Mouse (Mus musculus) heart, embryonic 10.5 days (tissue): ENCODE results near the gene Vmp1. TPM values are rescaled to one million over a fixed set of nuclear protein-coding genes. Genes with fewer than 3 reads are reported as not detected.

Experiments used
- DNase-seq: peaks from one replicate; pipeline ENCODE4 v3.0.0-alpha.2; 2017; ENCODE audit warnings: low spot score
- H3K27ac ChIP-seq: fragments of 300-500 bp; sonication (generic); 2 replicates; pipeline ENCODE4 v1.5.1; 2016; ENCODE audit warnings: mild to moderate bottlenecking
- H3K27me3 ChIP-seq: fragments of 300-500 bp; sonication (generic); 2 replicates; pipeline ENCODE4 v1.6.1; 2016; ENCODE audit warnings: mild to moderate bottlenecking; ENCODE audit not compliant: poor library complexity, insufficient read depth, severe bottlenecking
- H3K36me3 ChIP-seq: fragments of 300-500 bp; sonication (generic); 2 replicates; pipeline ENCODE4 v1.6.1; 2016; ENCODE audit warnings: mild to moderate bottlenecking, moderate library complexity
- H3K4me1 ChIP-seq: fragments of 300-500 bp; sonication (generic); 2 replicates; pipeline ENCODE4 v1.6.1; 2016; ENCODE audit warnings: mild to moderate bottlenecking
- H3K4me3 ChIP-seq: fragments of 300-500 bp; sonication (generic); 2 replicates; pipeline ENCODE4 v1.5.1; 2016; ENCODE audit warnings: mild to moderate bottlenecking, moderate library complexity
- H3K9me3 ChIP-seq: fragments of 300-500 bp; sonication (generic); 2 replicates; pipeline ENCODE4 v1.6.1; 2016; ENCODE audit warnings: mild to moderate bottlenecking, moderate library complexity
- WGBS: fragments of 180-500 bp; shearing (Covaris S2); methylation state at CpG from one replicate; pipeline ENCODE4 v1.1.7; 2016; 5-methylcytosine and 5-hydroxymethylcytosine counted together
- polyA plus RNA-seq: library from polyadenylated mRNA; unstranded; fragments of >200 nt; fragmentation: Nextera tagmentation; extraction: Ambion mirVana; gene quantifications from 2 replicates; pipeline ENCODE4 v1.2.1, GENCODE M21; 2016

Gene Vmp1
- polyA plus RNA-seq, 1 experiment from 2014 or later, result 115 TPM

GRCm38 (mm10) chr11:86573646-86574231, 109.9 kb downstream of the Vmp1 start:
- 87% methylated on average over 6 of the region's 6 CpGs for WGBS
- Histone ChIP-seq H3K4me3 (no peak overlapping the region), H3K27me3 (no peaks in the 10 kb centered on the region), H3K4me1 (peaks cover 48% of the 10 kb centered on the region), H3K36me3 (no peaks in the 10 kb centered on the region), H3K27ac (no peak overlapping the region), H3K9me3 (no peaks in the 10 kb centered on the region)
- no peak for DNase-seq

DNA sequence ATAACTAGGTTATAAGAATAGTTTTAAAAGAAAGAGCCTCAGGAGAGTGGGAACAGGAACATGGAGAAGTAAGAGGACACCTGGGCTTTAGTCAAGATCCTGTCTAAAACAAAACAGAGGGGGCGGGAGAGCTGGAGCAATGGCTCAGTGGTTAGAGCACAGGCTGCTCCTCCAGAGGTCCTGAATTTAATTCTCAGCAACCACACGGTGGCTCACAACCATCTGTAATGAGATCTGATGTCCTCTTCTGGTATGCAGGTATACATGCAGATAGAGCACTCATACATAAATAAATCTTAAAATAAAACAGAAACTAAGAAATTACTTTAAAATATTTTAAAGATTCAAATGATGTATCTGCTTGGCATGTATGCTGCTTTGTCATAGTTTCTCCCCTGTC, 111.0 kb downstream of the Vmp1 start:
- Histone ChIP-seq H3K4me3 (no peak overlapping the region), H3K27me3 (no peaks in the 10 kb centered on the region), H3K4me1 (peaks cover 40% of the 10 kb centered on the region), H3K27ac (no peak overlapping the region), H3K9me3 (no peaks in the 10 kb centered on the region), H3K36me3 (no peaks in the 10 kb centered on the region)
- WGBS, result 66% methylated on average over 2 of the region's 2 CpGs
- DNase-seq, result no peak

GRCm38 (mm10) chr11:86571871-86572270, 111.8 kb downstream of the Vmp1 start:
- DNase-seq, result no peak
- Histone ChIP-seq H3K9me3 (no peaks in the 10 kb centered on the region), H3K4me1 (peaks cover 33% of the 10 kb centered on the region), H3K27ac (peak overlapping the region; percentile 73), H3K4me3 (no peak overlapping the region), H3K36me3 (0 out of 2 replicates have a peak, but pooled peaks cover 5% of the 10 kb centered on the region), H3K27me3 (no peaks in the 10 kb centered on the region)
- WGBS, result 70% methylated on average over 4 of the region's 4 CpGs

DNA sequence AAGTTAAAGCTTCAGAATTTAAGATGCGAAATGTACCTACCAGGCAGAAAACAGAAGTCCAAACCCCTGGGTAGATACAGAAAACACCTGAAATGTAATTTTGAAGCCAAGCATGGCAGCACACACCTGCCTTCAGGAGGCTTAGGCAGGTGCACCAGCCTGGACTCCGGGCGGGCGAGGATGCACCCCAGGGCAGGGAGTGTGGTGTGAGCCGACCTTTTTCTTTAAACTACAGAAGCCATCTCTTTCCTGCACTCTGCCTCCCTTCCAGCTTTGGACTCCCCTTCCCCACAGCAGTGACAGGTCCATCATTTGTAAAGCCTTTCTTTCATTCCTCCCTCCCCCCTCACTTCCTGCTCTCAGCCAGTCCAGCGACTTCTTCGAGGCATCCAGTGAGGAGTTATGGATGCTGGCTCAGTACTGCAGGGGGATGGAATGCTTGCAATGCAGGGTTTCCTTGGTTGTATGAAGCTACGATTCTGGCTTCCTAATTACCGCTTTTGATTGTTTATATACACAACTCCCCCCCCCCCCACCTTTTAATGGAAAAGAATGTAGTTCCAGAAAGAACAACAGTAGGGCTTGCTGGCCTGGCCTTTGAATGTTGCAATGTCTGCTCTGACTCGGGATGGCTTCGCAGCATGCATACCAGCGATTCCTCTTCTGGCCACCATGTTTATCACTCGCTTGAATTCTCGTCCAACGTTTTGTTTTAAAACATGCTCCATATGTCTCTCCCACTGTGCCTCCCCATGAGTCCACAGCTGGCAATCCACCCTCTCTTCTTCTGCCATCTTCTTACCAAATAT, 112.4 kb downstream of the Vmp1 start:
- DNase-seq, result no peak
- 0 out of 2 replicates have a peak, but pooled peaks cover 5% of the 10 kb centered on the region for H3K36me3 ChIP-seq
- peak overlapping the region; percentile 73 for H3K27ac ChIP-seq
- H3K4me3 ChIP-seq, result peak overlapping the region; percentile 32; the same call in 1 of the 2 replicates
- no peaks in the 10 kb centered on the region for H3K27me3 ChIP-seq
- H3K4me1 ChIP-seq, result peaks cover 27% of the 10 kb centered on the region
- WGBS, result 44% methylated on average over 15 of the region's 15 CpGs
- no peaks in the 10 kb centered on the region for H3K9me3 ChIP-seq

DNA sequence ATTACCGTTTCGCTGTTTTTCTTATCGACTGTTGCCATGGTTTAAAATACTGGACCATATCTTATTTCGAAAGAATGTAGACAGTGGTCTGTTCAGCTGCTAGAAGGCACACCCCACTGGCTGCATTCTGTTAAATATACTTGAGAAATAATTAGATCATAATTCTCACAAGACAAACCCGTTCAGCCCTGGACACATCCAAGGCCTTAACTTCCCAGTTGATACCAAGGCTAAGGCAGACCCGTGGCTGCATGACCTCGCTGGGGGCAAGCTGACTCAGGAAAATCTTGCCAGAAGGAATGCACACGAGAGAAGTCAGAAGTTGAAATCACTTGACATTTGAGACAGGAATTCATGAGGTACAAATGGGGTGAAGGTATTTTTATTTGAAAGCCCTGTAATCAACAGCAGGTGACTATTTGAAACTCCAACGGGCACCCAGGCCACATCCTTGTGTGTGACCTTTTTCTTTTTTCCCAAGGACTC, 113.3 kb downstream of the Vmp1 start:
- Histone ChIP-seq H3K4me3 (no peak overlapping the region), H3K36me3 (0 out of 2 replicates have a peak, but pooled peaks cover 14% of the 10 kb centered on the region), H3K27ac (peak overlapping the region; percentile 52; the same call in 1 of the 2 replicates), H3K9me3 (no peaks in the 10 kb centered on the region), H3K4me1 (peaks cover 22% of the 10 kb centered on the region), H3K27me3 (no peaks in the 10 kb centered on the region)
- 45% methylated on average over 9 of the region's 9 CpGs for WGBS
- no peak for DNase-seq

DNA sequence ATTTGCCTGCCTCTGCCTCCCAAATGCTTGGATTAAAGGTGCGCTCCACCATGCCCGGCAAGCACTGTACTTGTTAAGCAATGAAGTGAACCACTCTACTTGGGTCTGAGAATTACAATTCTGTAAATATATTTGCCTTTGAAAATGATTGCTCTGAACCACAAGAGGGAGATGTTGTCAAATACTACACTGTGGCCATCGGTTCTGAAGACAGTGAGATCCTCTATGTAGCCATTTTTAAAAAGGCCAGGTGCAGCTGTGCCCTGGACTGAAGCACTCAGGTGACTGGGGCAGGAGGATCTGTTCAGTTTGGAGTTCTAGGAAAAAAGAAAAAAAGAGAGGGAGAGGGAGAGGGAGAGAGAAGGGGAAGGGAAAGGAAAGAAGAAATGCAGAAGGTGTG, 115.2 kb downstream of the Vmp1 start:
- no peaks in the 10 kb centered on the region for H3K9me3 ChIP-seq
- 0 out of 2 replicates have a peak, but pooled peaks cover 14% of the 10 kb centered on the region for H3K36me3 ChIP-seq
- peaks cover 22% of the 10 kb centered on the region for H3K4me1 ChIP-seq
- 63% methylated on average over 3 of the region's 3 CpGs for WGBS
- no peak overlapping the region for H3K4me3 ChIP-seq
- no peak for DNase-seq
- no peaks in the 10 kb centered on the region for H3K27me3 ChIP-seq
- H3K27ac ChIP-seq, result no peak overlapping the region

DNA sequence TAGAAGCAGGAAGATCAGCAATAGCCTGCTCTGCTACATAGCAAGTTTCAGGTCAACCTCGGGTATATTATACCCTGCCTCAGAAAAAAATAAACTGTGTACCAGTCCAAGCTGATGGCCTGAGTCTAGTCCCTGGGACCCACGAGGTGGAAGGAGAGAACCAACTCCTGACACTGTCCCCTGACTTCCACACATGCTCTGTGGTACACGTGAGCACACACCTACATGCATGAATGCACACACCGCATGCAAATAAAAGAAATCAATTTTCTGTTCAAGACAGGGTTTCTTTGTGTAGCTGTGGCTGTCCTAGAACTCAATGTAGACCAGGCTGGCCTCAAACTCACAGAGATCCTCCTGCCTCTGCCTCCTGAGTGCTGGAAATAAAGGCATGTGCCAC, 125.4 kb downstream of the Vmp1 start:
- H3K27me3 ChIP-seq, result no peaks in the 10 kb centered on the region
- WGBS, result 92% methylated on average over 4 of the region's 4 CpGs

DNA sequence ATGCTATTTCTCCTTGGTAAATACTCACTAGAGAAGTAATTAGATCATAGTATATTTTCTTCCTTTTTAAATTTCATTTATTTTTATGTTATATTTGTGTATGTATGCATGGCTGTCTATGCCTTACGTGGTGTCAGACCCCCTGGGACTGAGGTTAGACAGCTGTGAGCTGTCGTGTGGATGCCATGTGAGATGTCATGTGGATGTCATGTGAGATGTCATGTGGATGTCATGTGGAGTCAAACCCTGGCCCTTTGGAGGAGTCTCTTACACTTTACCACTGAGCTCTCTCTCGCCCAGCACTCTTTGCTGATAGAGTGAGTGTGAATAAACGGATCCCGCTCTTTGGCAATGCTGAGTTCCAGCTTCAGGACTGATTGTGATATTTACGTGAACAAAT, 130.1 kb downstream of the Vmp1 start:
- peaks cover 52% of the 10 kb centered on the region for H3K36me3 ChIP-seq
- no peak for DNase-seq

More for the DNA sequence above, 125.4 kb downstream of the Vmp1 start:
- Histone ChIP-seq H3K27ac (no peak overlapping the region), H3K4me3 (no peak overlapping the region), H3K4me1 (no peaks in the 10 kb centered on the region), H3K9me3 (no peaks in the 10 kb centered on the region), H3K36me3 (peaks cover 40% of the 10 kb centered on the region)
- DNase-seq, result no peak

DNA sequence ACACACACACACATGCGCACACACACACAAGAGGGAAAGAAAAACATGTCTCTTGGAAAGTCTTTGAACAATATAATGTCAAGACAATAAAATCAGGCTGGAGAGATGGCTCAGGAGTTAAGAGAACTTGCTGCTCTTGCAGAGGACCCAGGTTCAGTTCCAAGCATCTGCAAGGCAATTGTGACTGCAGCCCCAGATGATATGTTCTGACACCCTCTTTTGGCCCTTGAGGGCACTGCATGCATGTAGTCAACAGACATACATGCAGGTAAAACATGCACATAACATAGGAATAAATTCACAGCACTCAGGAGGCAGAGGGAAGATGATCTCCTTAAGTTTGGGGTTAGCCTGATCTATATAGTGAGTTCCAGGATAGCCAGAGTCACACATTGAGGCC, 136.2 kb downstream of the Vmp1 start:
- no peak overlapping the region for H3K4me3 ChIP-seq
- H3K9me3 ChIP-seq, result no peaks in the 10 kb centered on the region
- H3K27ac ChIP-seq, result no peak overlapping the region
- whole genome bisulfite sequencing, result 100% methylated on average over 1 of the region's 1 CpGs
- H3K4me1 ChIP-seq, result peaks cover 14% of the 10 kb centered on the region; the same call in 1 of the 2 replicates
- no peak for DNase-seq
- peaks cover 24% of the 10 kb centered on the region for H3K36me3 ChIP-seq
- H3K27me3 ChIP-seq, result no peaks in the 10 kb centered on the region

More for the DNA sequence above, 130.1 kb downstream of the Vmp1 start:
- H3K9me3 ChIP-seq, result no peaks in the 10 kb centered on the region
- H3K27ac ChIP-seq, result no peak overlapping the region
- H3K4me3 ChIP-seq, result no peak overlapping the region
- no peaks in the 10 kb centered on the region for H3K27me3 ChIP-seq
- no peaks in the 10 kb centered on the region for H3K4me1 ChIP-seq
- WGBS, result 95% methylated on average over 6 of the region's 6 CpGs

DNA sequence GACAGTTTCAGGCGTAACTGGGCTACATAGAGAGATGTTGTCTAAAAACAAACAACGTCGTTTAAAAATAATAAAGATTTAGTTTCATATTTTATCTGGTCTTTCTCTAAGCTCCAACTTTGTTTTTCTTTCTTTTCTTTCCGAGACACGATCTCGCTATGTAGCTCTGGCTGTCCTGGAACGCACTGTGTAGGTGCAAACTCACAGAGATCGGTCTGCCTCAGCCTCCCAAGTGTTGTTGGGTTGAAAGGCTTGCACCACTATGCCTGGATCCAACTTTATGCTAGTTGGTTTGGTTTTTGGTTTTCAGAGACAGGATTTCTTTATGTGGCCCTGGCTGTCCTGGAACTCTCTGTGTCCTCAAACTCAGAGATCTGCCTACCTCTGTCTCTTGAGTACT, 138.1 kb downstream of the Vmp1 start:
- Histone ChIP-seq H3K4me3 (peak overlapping the region; percentile 100), H3K4me1 (peaks cover 16% of the 10 kb centered on the region; the same call in 1 of the 2 replicates), H3K27ac (peak overlapping the region; percentile 98), H3K9me3 (no peaks in the 10 kb centered on the region), H3K36me3 (peaks cover 17% of the 10 kb centered on the region), H3K27me3 (no peaks in the 10 kb centered on the region)
- no peak for DNase-seq
- 69% methylated on average over 8 of the region's 8 CpGs for WGBS

DNA sequence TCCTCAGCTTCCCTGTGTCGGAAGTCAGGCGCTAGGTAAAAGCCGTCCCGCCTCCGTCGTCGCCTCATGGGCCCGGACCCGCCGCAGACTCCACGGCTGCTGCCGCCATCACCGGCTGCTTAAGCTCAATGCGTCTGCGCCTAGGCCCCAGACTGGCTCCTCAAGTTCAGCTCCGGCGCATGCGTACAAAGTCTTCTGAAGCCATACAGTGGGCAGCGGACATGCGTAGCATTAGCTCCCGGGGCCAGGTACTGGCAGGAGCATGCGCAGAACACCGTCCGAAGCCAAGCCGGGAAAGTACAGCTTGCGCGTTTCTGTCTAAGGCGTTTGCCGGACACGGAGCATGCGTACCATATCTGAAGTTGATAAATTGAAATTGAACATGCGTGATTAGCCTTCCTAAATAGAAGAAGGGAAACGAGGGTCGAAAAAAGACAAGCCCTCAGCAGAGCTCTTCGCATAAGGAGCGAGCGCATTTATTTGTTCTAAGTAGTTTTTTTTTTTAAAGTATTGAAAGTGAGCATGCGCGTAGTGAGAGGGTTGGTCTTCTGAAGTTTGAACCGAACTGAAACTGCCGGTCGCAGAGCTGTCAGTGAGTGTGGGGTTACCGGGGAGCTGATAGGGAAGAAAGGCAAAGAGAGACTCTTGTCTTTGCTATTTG, 138.9 kb downstream of the Vmp1 start, which contains the start of the genes Rps6kb1 and Tubd1:
Gene Rps6kb1 (minus strand): TSS at position 167 of the 661 bp plus-strand sequence.
Gene Tubd1 (plus strand): TSS at position 353 of the 661 bp plus-strand sequence.
- no peaks in the 10 kb centered on the region for H3K9me3 ChIP-seq
- H3K27me3 ChIP-seq, result no peaks in the 10 kb centered on the region
- H3K27ac ChIP-seq, result peak within 1 kb of the TSS; percentile 98
- H3K4me1 ChIP-seq, result peaks cover 16% of the 10 kb centered on the region; the same call in 1 of the 2 replicates
- peak within 1 kb of the TSS; percentile 100 for H3K4me3 ChIP-seq
- H3K36me3 ChIP-seq, result peaks cover 10% of the 10 kb centered on the region
- peak; percentile 100 for DNase-seq
- under 1% methylated on average over 43 of the region's 43 CpGs for whole genome bisulfite sequencing

DNA sequence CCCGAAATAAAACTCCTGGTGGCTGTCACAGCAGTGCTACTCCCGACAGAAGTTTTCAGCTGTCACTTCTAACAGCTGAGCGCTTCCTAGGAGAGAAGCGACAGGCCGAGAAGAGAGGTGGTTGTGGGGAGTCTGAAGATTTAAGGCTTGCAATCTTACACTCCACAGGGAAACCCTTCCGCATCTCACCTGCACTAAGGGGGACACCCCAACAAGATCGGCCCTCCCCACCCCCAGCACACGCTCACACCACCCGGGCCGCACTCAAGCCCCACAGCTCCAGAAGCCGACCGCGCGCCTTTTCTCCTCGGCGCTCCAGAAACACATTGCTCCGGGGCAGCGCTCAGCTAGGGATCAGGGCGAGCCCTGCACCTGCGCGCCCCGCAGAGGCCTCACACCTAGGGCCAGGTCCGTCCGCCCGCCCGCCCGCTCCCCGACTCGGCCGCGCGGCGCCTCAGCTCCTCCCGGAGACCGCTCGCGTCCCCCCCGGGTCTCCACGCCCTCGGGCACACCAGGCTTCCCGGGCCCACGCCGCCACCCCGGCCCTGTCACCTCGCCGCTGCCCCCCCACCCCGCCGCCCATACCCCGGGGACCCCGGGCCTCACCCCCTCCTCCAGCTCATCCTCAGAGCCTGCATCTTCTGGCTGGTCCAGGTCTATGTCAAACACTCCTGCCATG, 139.5 kb downstream of the Vmp1 start:
- H3K27me3 ChIP-seq, result no peaks in the 10 kb centered on the region
- H3K9me3 ChIP-seq, result no peaks in the 10 kb centered on the region
- WGBS, result 1% methylated on average over 48 of the region's 50 CpGs
- DNase-seq, result peak; percentile 76
- H3K4me1 ChIP-seq, result peaks cover 16% of the 10 kb centered on the region; the same call in 1 of the 2 replicates
- peaks cover 3% of the 10 kb centered on the region; the same call in 1 of the 2 replicates for H3K36me3 ChIP-seq
- peak overlapping the region; percentile 98 for H3K27ac ChIP-seq
- peak overlapping the region; percentile 100 for H3K4me3 ChIP-seq
